Mouse (Mus musculus) right cerebral cortex, postnatal 25 days (tissue): ENCODE measurements at regions not wholly inside any gene's neighbourhood (a gene's known extent, or its start where the extent isn't known, plus 50 kb on each side); places are given as distances from the start of the nearest gene placed in this dataset.

Experiments
- DNase-seq: peaks from one replicate; pipeline ENCODE4 v3.0.0; 2022

DNA sequence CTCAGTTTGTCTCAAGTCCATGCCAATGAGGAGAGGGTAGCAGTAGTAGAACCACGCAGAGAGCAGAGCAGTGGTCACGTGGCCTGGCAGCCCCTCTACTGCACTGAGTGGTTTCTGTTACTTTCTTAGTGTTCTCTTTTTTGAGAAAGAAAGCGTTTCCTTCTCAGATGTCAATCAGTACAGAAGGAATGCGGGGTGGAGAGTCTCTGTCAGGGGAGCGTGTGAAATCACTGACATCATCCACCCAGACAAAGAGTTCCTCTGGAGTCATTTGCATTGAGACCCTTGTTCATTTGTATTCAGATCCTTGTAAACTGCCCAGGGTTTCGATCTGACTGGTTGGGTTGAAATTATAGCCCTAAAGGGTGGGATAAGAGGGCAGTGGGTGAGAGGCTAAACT is 85.8 kb upstream of the Nckap5 start:
- DNase-seq = no peak

DNA sequence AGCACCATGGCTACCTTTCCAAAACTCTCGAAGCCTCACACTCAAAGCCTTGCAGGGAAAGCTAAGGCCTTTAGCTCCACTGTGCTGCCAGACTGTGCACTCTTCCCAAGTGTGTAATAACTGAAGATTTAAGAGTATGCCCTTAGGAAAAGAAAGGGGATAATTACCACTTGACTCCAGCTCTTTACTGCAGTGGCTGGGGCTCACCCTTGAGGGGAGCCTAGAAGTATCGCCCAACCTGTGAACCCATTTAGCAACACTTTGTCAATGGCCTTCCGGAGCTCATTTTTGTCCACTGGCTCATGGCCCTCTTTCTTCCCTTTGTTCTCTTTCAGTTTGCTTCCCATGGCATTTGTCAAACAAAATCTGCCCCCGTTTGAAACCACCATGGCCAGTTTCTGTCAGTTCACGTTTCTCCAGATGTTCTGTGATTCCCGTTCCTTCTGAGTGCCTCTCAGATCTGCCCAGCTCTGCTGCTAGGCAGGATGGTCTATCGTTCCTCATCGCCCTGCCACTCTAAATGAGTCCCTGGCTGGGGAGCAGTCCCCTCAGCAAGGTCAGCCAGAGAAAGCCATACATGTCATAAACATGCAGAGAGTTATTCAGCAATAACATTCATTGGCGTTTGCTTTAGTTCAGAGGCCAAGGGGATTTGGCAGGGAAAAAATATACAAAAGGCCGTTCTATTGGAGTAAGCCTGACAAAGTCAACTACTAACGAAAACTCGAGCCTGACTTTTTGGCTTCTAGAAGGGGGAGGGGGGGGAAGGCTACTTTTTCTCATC is 80.9 kb upstream of the Nckap5 start:
- no peak for DNase-seq

DNA sequence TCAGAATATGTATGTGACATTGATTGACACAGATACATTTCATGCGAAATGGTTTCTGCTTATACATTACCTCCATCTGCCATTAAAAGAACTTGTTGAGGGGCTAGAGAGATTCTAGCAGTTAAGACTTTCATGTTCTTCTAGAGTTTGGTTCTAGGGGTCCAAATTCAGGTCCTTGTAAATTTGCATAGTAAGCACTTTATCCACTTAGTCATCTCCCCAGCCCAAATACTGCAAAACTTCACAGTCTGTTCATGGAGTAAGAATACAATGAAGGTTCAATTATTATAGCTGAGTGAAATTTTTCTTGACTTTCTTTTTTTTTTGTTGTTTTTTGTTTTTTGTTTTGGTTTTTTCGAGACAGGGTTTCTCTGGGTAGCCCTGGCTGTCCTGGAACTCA is 76.8 kb upstream of the Nckap5 start:
- no peak for DNase-seq

DNA sequence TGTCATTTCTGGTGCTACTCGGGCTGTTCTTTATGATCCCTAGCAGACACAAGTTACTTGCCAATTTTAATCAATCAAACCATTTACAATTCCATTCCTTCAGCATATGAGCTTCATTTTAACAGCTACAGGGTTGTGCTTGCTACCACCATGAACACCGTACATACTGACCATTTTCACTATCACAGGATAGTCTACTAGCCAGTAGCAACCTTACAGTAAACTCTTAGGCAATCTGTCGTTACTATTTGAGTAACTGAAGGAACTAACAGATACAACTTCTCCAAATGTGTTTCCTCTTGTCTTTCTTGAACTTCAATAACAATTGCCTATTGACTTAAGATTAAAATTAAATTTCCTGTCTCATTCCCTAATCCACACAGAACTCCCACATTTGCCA is 67.9 kb upstream of the Nckap5 start:
- DNase-seq = no peak

DNA sequence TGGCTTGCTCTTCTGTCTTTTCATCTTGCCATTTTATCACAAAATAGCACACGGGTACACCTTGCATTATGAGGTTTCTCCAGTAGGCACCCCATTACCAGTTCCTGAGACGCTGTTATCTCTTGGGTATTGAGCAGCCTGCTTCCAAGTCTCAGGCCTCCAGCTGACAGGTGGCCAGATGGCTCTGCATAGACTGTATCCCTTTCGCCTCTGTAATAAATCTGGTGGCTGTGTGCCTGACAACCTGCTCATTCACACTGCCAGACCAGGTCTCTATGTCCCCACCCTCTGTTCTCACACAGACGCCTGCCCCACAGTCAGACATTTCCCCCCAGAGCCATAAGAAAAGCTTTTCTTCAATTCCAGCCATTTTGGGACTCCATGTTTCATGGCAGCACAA is 66.3 kb upstream of the Nckap5 start:
- DNase-seq = no peak

DNA sequence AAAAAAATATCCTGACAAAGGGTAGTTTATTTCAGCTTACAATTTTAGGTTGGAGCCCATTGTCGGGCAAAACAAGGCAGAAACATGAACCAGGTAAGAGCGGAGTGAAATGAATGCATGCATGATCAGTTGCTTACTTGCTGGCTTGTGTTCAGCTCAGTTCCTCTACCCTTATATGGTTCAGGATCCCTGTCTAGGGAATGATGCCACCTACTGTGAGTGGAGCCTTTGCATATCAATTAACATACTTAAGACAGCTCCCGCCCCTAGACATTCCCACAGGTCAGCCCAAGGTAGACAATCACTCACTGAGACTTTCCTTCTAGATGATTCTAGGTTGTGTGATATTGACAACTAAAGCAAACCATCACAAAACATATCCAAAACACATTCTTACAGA is 50.2 kb upstream of the Nckap5 start:
- DNase-seq = no peak
